Mouse (Mus musculus) layer of hippocampus, postnatal 14 days (tissue): ENCODE results near the gene Gldn. TPM values are rescaled to one million over a fixed set of nuclear protein-coding genes. Genes with fewer than 3 reads are reported as not detected.

Experiments
- DNase-seq, 2 experiments: peaks; one replicate each; pipeline ENCODE4 v3.0.0; 2021 to 2022; ENCODE audit warnings: low spot score in 2 of 2, mixed read lengths in 1 of 2
- long read RNA-seq, 2 experiments: library from polyadenylated mRNA; stranded (forward); transcript quantifications; one replicate each; pipeline ENCODE4 v2.0.0; 2021
- total RNA-seq, 2 experiments: library from RNA; stranded (reverse); gene quantifications; 2 replicates each; pipeline ENCODE4 v1.2.3; 2021

The Gldn gene
- total RNA-seq: 1 to 10 TPM; 1.4 to 1.5 TPM
- long read RNA-seq, experiment 1: 0 reads
- long read RNA-seq, experiment 2: 0 reads

GRCm38 (mm10) chr9:54286331-54286987 is at the start of gene Gldn:
TSS of gene Gldn (plus strand) at chr9:54286486.
- DNase-seq: no peak

DNA sequence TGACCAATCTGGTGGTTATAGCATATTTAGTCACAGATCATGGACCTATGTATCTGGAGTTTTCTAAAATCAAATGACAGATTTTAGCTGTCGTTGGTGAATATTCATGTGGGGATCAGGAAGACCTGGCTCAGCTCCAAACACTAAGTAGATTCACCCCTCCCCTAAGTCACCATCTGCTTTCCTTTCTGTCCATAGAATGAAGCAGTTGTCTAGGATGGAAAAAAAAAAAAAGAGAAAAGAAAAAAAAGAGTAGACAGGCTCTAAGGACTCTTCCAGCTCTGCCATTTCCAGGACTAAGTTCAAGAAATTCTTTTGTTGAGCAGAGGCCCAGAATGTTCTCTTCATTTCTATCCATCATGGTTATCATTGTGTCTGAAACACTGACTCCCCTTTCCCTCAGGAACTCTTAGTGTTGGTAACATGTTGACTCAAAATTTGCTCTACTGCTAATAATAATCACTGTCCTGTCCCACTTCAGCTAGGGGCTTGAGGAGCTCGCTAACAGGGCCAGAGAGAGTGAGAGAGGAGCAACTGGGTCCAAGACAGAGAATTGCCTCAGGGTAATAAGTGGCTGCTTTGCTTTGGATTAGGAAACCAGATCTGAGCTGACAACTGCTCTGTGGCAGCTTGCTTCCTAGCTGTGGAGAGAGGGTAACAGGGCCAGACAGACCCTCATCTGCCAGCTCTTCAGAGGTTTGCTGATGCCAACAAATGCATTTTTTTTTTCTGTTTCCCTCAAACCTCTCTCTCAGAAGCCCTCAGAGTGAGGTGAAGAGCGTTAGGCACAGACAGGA is 41.2 kb upstream of the Gldn start:
- DNase-seq: peak; percentile 43 to 77

GRCm38 (mm10) chr9:54264754-54265153 is 21.5 kb upstream of the Gldn start:
- no peak for DNase-seq

- no peak for DNase-seq
These were observed 18.3 kb upstream of the Gldn start, which contains the start of gene Cyp19a1 for GRCm38 (mm10) chr9:54268010-54268409. TSS of gene Cyp19a1 (minus strand) at chr9:54268110.

GRCm38 (mm10) chr9:54269987-54270386 is 16.3 kb upstream of the Gldn start:
- DNase-seq: no peak

GRCm38 (mm10) chr9:54270889-54271288 is 15.4 kb upstream of the Gldn start:
- DNase-seq: no peak

- no peak for DNase-seq
These were observed 11.0 kb upstream of the Gldn start for GRCm38 (mm10) chr9:54275283-54275682.

DNA sequence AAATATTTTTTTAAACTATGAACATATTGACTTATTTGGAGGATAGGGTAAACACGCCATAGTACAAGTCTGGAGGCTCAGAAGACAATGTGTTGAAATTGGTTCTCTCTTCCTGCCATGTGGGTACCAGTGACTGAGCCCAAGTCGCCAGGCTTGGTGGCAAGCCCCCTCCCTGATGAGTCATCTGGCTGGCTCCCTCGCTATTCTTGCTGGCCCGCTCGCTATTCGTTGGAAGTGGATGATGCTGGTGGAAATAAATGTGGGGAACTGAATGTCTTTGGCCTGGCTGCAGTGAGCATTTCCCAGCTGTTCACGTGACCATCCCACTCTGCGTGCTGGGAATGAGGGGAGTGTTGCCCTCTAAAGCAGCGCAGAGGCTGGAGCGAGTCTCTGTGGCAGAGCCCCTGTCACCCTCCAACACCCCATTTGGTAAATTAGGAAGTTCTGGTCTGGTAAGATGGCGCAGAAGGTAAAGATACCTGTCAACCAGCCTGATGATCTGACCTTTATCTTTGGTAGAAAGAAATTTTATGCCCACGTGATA is 7.2 kb upstream of the Gldn start:
- peak in 1 of 2 experiments; percentile 55 for DNase-seq

GRCm38 (mm10) chr9:54287804-54288203 is 1.5 kb downstream of the Gldn start:
- DNase-seq: no peak

DNA sequence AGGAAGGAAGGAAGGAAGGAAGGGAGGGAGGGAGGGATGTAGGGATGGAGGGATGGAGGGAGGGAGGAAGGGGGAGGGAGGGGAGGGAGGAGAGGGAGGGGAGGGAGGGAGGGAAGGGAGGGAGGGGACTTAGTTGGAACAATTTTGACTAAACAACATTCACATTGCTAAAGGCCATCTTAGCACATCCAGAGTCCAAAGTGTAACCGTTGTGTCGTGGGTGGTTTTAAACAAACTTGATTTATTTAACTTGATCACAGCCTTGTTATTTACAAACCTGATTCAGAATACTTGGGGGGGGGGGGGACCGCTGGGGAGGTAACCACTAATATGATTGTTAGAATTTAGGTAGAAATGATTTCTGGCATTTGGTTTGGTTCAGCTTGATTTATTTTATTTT is 13.1 kb downstream of the Gldn start:
- no peak for DNase-seq

DNA sequence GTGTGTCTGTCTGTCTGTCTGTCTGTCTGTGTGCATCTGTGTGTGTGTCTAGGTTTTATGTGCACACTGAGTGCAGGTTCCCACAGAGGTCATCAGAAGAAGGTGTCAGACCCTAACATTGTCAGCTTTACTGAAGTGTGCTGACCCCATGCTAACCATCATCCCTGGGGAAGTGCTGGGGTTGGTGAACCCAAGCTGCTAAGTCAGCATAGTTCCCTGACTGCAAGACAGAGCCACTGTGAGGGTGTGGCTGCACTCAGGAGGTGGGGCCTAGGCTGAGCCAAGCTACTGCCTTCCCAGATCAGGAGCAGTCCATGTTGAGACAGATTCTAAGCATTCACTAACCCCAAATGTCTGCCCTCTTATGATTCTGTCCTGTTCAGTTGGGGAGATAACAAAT is 13.5 kb downstream of the Gldn start:
- no peak for DNase-seq

DNA sequence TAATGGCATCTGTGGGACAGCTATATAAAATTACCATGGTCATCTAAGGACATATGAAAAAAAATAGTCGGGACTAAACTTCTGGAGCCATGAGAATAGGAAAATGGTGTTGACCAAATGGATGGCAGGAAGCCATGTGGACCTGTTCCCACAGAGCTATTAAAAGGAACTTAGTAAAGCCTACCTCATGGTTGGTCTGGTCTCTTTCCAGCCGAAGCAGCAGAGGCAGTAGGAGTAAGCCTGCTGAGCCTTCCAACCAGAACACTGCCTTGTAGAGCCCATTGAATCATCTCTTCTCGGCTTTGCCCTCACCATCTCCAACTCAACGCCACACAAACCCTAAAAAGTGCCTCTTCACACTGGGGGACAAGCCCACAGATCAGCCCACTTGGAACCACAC is 15.0 kb downstream of the Gldn start:
- DNase-seq: peak; percentile 27 to 46

GRCm38 (mm10) chr9:54308209-54308608 is 21.9 kb downstream of the Gldn start:
- no peak for DNase-seq

- no peak for DNase-seq
These were observed 22.6 kb downstream of the Gldn start for GRCm38 (mm10) chr9:54308751-54309358.

DNA sequence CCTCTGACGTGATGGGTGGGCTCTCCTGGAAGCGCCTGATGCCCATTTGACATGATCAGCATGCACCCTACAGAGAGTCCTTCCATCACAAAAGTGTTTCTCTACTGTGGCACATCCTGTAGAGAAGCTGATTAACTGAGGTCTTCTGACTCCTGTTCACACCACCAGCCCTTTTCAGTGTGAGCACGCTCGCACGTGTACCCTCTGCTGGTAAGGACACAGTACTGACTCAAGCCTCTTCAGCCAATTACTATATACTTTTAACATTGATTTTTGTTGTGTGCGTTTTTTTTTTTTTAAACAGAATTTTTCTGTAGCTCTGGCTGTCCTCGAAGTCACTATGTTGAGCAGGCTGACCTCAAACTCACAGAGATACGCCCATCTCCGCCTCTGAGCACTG is 30.1 kb downstream of the Gldn start:
- no peak for DNase-seq

DNA sequence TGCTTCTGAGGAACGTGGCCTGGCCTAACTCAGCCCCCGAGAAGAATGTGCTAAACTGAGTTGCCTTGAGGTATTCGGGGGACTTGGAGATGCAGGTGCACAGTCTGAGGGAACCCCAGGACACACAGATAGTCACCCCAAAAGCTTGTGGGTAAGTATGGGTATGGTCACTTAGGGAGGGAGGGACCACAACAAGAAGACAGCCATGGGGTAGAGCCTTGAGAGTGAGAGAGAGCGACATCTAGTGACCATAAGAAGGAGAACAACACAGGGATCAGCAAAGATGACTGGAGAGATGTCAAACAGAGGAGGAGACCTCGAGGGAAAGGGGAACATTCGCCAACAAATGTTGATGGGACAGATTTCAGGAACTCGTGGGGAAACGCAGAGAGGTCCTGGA is 37.2 kb downstream of the Gldn start:
- DNase-seq: peak in 1 of 2 experiments; percentile 42

DNA sequence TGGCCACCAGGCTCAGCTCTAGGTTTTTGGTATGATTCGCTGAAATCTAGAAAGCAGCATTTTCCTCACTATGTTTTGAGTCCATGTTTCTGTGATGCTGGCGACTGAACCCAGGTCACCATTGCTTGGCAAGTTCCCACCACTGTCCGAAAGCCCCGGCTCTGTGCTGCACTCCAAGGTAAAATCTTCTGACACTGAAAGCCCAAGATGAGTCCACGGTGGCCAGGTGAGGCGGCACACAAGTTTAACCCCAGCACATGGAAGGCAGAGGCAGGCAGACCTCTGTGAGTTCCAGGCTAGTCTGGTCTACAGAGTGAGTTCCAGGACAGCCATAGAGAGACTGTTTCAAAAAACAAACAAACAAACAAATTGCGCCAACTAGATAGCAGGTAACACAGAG is 42.9 kb downstream of the Gldn start:
- DNase-seq: no peak

DNA sequence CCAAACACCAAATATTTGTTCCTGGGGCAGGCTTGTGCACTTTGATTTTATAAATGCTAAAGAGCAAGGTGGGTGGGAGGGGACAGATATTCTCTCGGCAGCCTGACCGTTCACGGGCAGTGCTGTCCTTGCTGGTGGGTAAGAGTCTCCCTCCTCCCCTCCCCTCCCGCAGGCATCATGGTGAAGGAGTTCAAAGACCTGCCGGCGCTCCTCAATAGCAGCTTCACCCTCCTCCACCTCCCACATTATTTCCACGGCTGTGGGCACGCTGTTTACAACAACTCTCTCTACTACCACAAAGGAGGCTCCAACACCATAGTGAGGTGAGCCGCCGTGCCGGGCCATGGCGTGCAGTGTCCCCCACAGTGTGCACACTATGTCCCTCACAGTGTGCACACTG is 49.3 kb downstream of the Gldn start:
- DNase-seq: no peak

DNA sequence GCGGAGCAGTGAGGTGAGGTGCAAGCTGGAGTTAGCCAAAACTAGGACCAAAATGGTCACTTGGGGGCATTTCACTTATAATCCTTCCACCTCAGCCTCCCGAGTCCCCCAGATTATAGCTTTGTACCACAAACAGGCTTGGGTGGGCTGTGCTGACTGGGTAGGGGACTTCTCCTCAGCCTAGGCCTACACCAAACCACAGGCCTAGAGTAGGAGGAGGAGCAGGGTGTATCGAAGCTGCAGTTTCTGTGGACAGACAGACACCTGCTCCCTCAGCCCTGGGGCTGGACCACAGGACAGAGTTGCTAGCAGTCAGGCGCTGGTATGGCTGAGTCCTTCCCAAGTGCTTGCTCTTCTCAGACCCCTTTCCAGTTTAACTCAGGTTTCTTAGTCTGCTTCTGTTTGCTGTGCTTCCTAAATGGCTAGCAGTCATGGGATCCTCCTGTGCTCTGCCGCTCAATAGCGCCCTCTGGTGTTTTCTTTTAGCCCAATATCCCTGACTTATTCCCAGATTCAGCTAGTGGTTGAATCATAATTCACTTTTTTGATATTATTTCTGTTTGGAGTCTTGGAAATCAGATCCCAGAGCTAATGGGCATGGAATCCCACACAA is 50.4 kb downstream of the Gldn start:
- DNase-seq: peak; percentile 66 to 82

DNA sequence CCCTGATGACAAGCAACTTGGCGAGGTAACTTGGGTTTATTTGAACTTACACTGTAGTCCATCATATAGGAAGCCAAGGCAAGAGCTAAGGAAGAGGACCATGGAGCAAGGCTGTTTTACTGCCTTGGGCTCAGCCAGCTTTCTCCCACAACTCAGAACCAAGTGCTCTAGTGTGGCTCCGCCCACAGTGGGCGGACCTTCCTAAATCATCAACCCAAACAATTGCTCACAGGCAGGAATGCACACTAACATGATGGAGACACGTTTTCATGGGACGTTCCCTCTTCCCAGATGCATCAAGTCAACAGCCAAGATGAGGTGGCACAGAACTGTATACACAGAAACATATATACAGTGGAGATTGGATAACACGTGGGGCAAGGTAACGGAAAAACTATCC is 55.7 kb downstream of the Gldn start:
- no peak for DNase-seq

GRCm38 (mm10) chr9:54356756-54357155 is 70.5 kb downstream of the Gldn start:
- DNase-seq: no peak
